Mouse (Mus musculus): Measurements from ENCODE around the gene Pla2g4d. TPM values are rescaled to one million over a fixed set of nuclear protein-coding genes. Genes with fewer than 3 reads are reported as not detected.

The Pla2g4d gene
- polyA plus RNA-seq, 1 experiment from 2014 or later: 0.08 TPM

DNA sequence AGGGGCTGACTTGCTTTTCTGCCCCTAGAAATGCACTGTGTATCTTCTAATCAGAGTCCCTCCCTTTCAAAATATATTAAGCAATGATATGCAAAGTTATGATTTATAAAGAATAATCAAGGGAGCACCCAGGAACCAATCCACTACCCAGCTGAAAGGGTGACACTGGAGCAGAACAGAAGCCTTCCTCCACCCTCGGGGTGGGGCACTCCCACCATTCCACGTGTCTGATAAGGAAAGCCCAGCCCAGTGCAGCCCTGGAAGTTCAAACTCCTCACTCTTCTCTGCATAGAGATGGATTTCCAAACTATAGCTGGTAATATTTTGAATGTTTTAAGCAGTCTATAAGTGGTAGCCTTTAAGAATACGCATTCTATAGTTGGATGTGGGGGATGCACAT is 57.4 kb downstream of the Pla2g4d start:
- no peaks in the 10 kb centered on the region for H3K27me3 ChIP-seq (ENCODE audit: control insufficient read depth, insufficient read depth, low read depth, low read length)
- 64% methylated on average over 3 of the region's 3 CpGs for WGBS
- no peak for ATAC-seq

More for the DNA sequence above, 57.4 kb downstream of the Pla2g4d start:
- Histone ChIP-seq H3K4me3 (ENCODE audit: low read depth, low read length) (no peak overlapping the region), H3K36me3 (ENCODE audit: control insufficient read depth, insufficient read depth, low read length) (no peaks in the 10 kb centered on the region), H3K27ac (ENCODE audit: low read length) (no peak overlapping the region), H3K4me2 (ENCODE audit: low read length) (no peak overlapping the region), H3K4me1 (ENCODE audit: control insufficient read depth, insufficient read depth, low read length) (no peaks in the 10 kb centered on the region), H3K9ac (ENCODE audit: low read depth, low read length) (no peak overlapping the region), H3K9me3 (replicated peaks; ENCODE audit: control insufficient read depth, low read length, poor library complexity, severe bottlenecking) (no peaks in the 10 kb centered on the region)

Other genes with a start within 250 kb of the Pla2g4d start
- 11.5 and 12.0 TPM in 2 replicates for gene Ehd4, start 134.6 kb downstream of the Pla2g4d start, polyA plus RNA-seq (2015; fragmentation: Nextera tagmentation; extraction: Ambion mirVana)
- gene Pla2g4e, start 43.9 kb downstream of the Pla2g4d start, polyA plus RNA-seq (2015; fragmentation: Nextera tagmentation; extraction: Ambion mirVana): 5.7 and 6.7 TPM in 2 replicates
- gene Pla2g4f, start 25.0 kb upstream of the Pla2g4d start, polyA plus RNA-seq (2015; fragmentation: Nextera tagmentation; extraction: Ambion mirVana): not detected in 2 replicates
- 48.9 and 49.2 TPM in 2 replicates for gene Vps39, start 63.9 kb upstream of the Pla2g4d start, polyA plus RNA-seq (2015; fragmentation: Nextera tagmentation; extraction: Ambion mirVana)
- gene Ganc, start 114.7 kb upstream of the Pla2g4d start, polyA plus RNA-seq (2015; fragmentation: Nextera tagmentation; extraction: Ambion mirVana): 8.6 and 9.8 TPM in 2 replicates
- gene Tmem87a, start 114.9 kb upstream of the Pla2g4d start, polyA plus RNA-seq (2015; fragmentation: Nextera tagmentation; extraction: Ambion mirVana): 5.6 and 6.8 TPM in 2 replicates
- gene Capn3, start 166.8 kb upstream of the Pla2g4d start, polyA plus RNA-seq (2015; fragmentation: Nextera tagmentation; extraction: Ambion mirVana): 0.53 and 1.1 TPM in 2 replicates

Measured in midbrain, embryonic 16.5 days (tissue).